Mouse (Mus musculus) hindbrain, embryonic 13.5 days (tissue): ENCODE results near the gene 1700086D15Rik. TPM values are rescaled to one million over a fixed set of nuclear protein-coding genes. Genes with fewer than 3 reads are reported as not detected.

Experiments
- ATAC-seq: fragments of 200-750 bp; cut with Nextera tagmentation; 2 replicates; pipeline ENCODE4 v1.8.0; 2017; ENCODE audit warnings: moderate TSS enrichment; ENCODE audit not compliant: low FRiP score
- H3K27ac ChIP-seq: fragments of 300-500 bp; sonication (generic); 2 replicates; pipeline ENCODE4 v1.5.1; 2015; ENCODE audit warnings: inconsistent platforms, mild to moderate bottlenecking, moderate library complexity
- H3K27me3 ChIP-seq: fragments of 300-500 bp; sonication (generic); 2 replicates; pipeline ENCODE4 v1.6.1; 2015; ENCODE audit warnings: mild to moderate bottlenecking, inconsistent platforms
- H3K36me3 ChIP-seq: fragments of 300-500 bp; sonication (generic); 2 replicates; pipeline ENCODE4 v1.6.1; 2015; ENCODE audit warnings: mild to moderate bottlenecking, inconsistent platforms
- H3K4me1 ChIP-seq: fragments of 300-500 bp; sonication (generic); replicated peaks from 2 replicates; pipeline ENCODE4 v1.6.1; 2015; ENCODE audit warnings: inconsistent platforms
- H3K4me2 ChIP-seq: fragments of 300-500 bp; sonication (generic); 2 replicates; pipeline ENCODE4 v1.6.1; 2015; ENCODE audit warnings: inconsistent platforms, mild to moderate bottlenecking, moderate library complexity
- H3K4me3 ChIP-seq: fragments of 300-500 bp; sonication (generic); 2 replicates; pipeline ENCODE4 v1.5.1; 2015; ENCODE audit warnings: mild to moderate bottlenecking, inconsistent platforms
- H3K9ac ChIP-seq: fragments of 300-500 bp; sonication (generic); 2 replicates; pipeline ENCODE4 v1.6.1; 2015; ENCODE audit warnings: mild to moderate bottlenecking, inconsistent platforms
- H3K9me3 ChIP-seq: fragments of 300-500 bp; sonication (generic); 2 replicates; pipeline ENCODE4 v1.6.1; 2016; ENCODE audit warnings: inconsistent platforms
- WGBS: fragments of 180-500 bp; shearing (Covaris S2); methylation state at CpG from one replicate; pipeline ENCODE4 v1.1.7; 2015; 5-methylcytosine and 5-hydroxymethylcytosine counted together
- polyA plus RNA-seq: library from polyadenylated mRNA; unstranded; fragments of >200 nt; fragmentation: Nextera tagmentation; extraction: Ambion mirVana; gene quantifications from 2 replicates; pipeline ENCODE4 v1.2.1, GENCODE M21; 2015

1700086D15Rik gene
- polyA plus RNA-seq, 1 experiment from 2014 or later, result not detected

DNA sequence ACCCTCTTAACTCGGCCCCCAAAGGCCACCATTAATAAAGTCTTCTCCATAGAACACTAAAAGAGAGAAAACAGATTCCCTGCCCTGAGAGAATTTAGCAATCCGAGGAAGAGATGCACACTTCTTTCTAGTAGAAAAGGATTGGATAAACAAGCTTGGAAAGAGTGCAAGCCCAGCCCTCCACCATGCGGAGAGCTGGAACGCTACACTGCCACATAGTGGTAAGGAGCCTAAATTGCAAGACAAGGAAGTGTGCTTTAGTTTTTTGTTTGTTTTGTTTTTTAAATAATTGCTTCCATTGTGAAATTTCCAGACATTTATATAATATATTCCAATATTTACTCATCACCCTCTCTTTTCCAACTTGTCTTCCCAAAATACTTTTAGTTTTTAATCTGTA, 30.6 kb downstream of the 1700086D15Rik start:
- Histone ChIP-seq H3K9me3 (no peaks in the 10 kb centered on the region), H3K4me2 (no peak overlapping the region), H3K27ac (no peak overlapping the region), H3K36me3 (no peaks in the 10 kb centered on the region), H3K9ac (no peak overlapping the region), H3K4me1 (peaks cover 26% of the 10 kb centered on the region), H3K27me3 (no peaks in the 10 kb centered on the region), H3K4me3 (no peak overlapping the region)
- 80% methylated on average over 4 of the region's 4 CpGs for WGBS
- no peak for ATAC-seq

DNA sequence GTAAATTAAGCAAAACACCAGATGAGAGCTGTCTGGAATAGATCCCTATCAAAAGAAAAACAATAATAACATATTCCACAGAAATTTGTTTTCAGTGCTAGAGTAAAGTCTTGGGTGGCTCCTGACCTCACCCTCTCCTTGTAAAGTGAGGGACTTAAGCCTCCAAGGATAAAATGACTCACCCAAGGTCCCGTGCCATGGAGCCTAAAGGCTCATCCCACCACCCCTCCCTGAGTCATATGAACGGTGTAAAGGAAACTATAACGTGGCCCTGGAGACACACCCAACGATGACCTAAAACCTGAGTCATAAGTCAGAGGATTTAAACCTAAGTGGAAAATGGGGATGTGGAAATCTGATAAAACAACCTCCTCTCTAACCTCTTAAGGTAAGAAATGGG, 31.0 kb downstream of the 1700086D15Rik start:
- Histone ChIP-seq H3K9me3 (no peaks in the 10 kb centered on the region), H3K4me3 (no peak overlapping the region), H3K9ac (no peak overlapping the region), H3K4me2 (no peak overlapping the region), H3K36me3 (no peaks in the 10 kb centered on the region), H3K27ac (no peak overlapping the region), H3K4me1 (peaks cover 26% of the 10 kb centered on the region), H3K27me3 (no peaks in the 10 kb centered on the region)
- WGBS, result 88% methylated on average over 4 of the region's 4 CpGs
- no peak for ATAC-seq

GRCm38 (mm10) chr11:65126566-65126965, 33.1 kb downstream of the 1700086D15Rik start:
- no peak overlapping the region for H3K4me2 ChIP-seq
- no peaks in the 10 kb centered on the region for H3K36me3 ChIP-seq
- H3K27ac ChIP-seq, result peak overlapping the region; percentile 79
- no peaks in the 10 kb centered on the region for H3K27me3 ChIP-seq
- ATAC-seq, result 0 out of 2 replicates have a peak, but pooled peaks have one; percentile 16
- H3K4me1 ChIP-seq, result peaks cover 26% of the 10 kb centered on the region
- H3K4me3 ChIP-seq, result no peak overlapping the region
- WGBS, result 68% methylated on average over 9 of the region's 9 CpGs
- peak overlapping the region; percentile 53 for H3K9ac ChIP-seq
- H3K9me3 ChIP-seq, result no peaks in the 10 kb centered on the region

- H3K4me1 ChIP-seq, result peaks cover 26% of the 10 kb centered on the region
- WGBS, result 67% methylated on average over 8 of the region's 8 CpGs
- peak overlapping the region; percentile 69 for H3K27ac ChIP-seq
- H3K4me3 ChIP-seq, result no peak overlapping the region
- no peaks in the 10 kb centered on the region for H3K9me3 ChIP-seq
- H3K36me3 ChIP-seq, result no peaks in the 10 kb centered on the region
- no peak overlapping the region for H3K4me2 ChIP-seq
- H3K27me3 ChIP-seq, result no peaks in the 10 kb centered on the region
- peak overlapping the region; percentile 29; the same call in 1 of the 2 replicates for H3K9ac ChIP-seq
- ATAC-seq, result peak; percentile 90
These were observed 34.7 kb downstream of the 1700086D15Rik start for GRCm38 (mm10) chr11:65124913-65125418.

DNA sequence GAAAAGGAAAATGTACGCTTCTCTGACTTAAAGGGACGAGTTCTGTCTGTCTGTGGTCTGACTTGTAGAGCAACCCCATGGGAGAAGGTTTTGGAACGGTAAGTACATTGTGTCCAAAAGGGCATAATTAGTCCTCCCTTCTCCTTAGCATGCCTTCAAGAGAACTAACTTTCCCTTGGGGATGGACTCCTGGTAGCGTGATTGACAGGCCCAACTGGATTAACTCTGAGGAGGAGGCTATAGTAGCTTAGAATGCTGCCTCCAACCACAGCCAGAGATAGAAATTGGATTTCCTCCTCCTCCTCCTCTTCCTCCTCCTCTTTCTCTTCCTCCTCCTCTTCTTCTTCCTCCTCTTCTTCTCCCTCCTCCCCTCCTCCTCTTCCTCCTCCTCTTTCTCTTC, 39.4 kb downstream of the 1700086D15Rik start:
- H3K4me1 ChIP-seq, result peaks cover 11% of the 10 kb centered on the region
- no peak for ATAC-seq
- H3K4me2 ChIP-seq, result no peak overlapping the region
- WGBS, result 80% methylated on average over 4 of the region's 4 CpGs
- no peak overlapping the region for H3K9ac ChIP-seq
- H3K4me3 ChIP-seq, result no peak overlapping the region
- no peaks in the 10 kb centered on the region for H3K9me3 ChIP-seq
- H3K36me3 ChIP-seq, result no peaks in the 10 kb centered on the region
- H3K27ac ChIP-seq, result no peak overlapping the region
- H3K27me3 ChIP-seq, result no peaks in the 10 kb centered on the region

DNA sequence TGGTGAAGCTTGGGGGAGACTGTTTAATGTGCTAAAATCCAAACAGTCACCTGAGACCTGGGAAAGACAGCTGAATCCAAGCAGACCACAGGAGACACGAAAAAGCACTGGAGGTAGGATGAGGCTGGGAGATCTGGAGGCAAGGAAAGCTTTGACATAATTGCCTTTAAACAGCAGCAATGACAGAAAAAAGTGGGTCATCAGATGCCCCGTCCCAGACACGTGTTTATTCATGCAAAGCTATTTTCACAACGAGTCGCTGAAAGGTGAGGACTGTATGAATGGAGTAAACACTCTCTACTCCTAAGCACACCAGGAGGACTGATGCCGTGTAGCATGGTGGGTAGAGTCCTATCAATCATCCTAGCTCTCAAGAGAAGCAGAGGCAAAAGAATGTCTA, 43.9 kb downstream of the 1700086D15Rik start:
- Histone ChIP-seq H3K27me3 (no peaks in the 10 kb centered on the region), H3K4me2 (no peak overlapping the region), H3K9ac (no peak overlapping the region), H3K9me3 (no peaks in the 10 kb centered on the region), H3K36me3 (no peaks in the 10 kb centered on the region), H3K4me3 (no peak overlapping the region), H3K4me1 (peaks cover 21% of the 10 kb centered on the region), H3K27ac (no peak overlapping the region)
- ATAC-seq, result no peak
- 85% methylated on average over 6 of the region's 6 CpGs for WGBS

DNA sequence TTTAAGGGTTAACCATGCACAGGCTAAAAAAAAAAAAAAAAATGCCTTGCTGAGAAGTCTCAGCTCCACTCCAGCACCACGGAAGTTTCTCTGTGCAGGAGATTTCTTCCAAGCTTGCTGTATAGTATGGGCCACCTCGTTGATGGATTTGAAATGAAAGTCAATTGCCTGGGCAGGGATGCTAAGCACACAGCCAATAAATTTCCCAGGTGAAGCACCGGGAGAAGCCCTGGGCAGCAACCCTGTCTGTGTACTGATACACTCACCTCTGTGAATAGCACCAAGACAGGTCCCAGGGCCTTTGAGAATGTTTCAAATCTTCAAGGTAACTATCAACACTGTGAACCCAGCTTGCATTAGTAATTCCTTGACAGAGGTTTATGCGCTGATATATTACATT, 47.6 kb downstream of the 1700086D15Rik start:
- Histone ChIP-seq H3K9me3 (no peaks in the 10 kb centered on the region), H3K9ac (no peak overlapping the region), H3K4me1 (peaks cover 38% of the 10 kb centered on the region), H3K4me2 (no peak overlapping the region), H3K27ac (no peak overlapping the region), H3K27me3 (no peaks in the 10 kb centered on the region), H3K4me3 (no peak overlapping the region), H3K36me3 (no peaks in the 10 kb centered on the region)
- WGBS, result 51% methylated on average over 4 of the region's 4 CpGs
- ATAC-seq, result no peak

- H3K9me3 ChIP-seq, result no peaks in the 10 kb centered on the region
- peak overlapping the region; percentile 2; the same call in 1 of the 2 replicates for H3K27ac ChIP-seq
- H3K27me3 ChIP-seq, result no peaks in the 10 kb centered on the region
- no peak overlapping the region for H3K4me3 ChIP-seq
- no peak for ATAC-seq
- H3K36me3 ChIP-seq, result no peaks in the 10 kb centered on the region
- peaks cover 38% of the 10 kb centered on the region for H3K4me1 ChIP-seq
- no peak overlapping the region for H3K4me2 ChIP-seq
- no peak overlapping the region for H3K9ac ChIP-seq
- WGBS, result 54% methylated on average over 5 of the region's 5 CpGs
These were observed 48.0 kb downstream of the 1700086D15Rik start for GRCm38 (mm10) chr11:65111651-65112050.

DNA sequence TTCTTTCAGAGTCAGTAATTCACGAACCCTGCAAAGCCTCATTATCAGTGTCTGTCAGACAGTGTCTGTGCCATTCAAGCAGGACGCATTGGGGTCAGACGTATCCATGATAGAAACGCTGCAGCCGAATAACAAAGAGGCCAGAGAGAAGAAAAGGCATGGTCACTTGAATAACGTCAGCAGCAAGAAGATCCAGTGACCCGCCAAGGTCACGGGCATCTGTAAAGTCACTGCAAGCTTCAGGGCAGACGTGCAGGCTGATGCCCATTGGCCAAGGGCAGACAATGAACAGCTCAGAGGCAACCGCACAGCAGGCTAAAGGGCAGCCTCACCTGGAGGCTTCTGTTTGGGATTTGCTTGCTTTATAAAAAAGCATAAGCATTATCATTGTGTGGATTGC, 49.6 kb downstream of the 1700086D15Rik start:
- no peaks in the 10 kb centered on the region for H3K9me3 ChIP-seq
- no peak overlapping the region for H3K27ac ChIP-seq
- ATAC-seq, result no peak
- H3K36me3 ChIP-seq, result no peaks in the 10 kb centered on the region
- WGBS, result 26% methylated on average over 10 of the region's 10 CpGs
- H3K4me1 ChIP-seq, result peaks cover 38% of the 10 kb centered on the region
- no peak overlapping the region for H3K9ac ChIP-seq
- no peak overlapping the region for H3K4me3 ChIP-seq
- no peak overlapping the region for H3K4me2 ChIP-seq
- no peaks in the 10 kb centered on the region for H3K27me3 ChIP-seq

DNA sequence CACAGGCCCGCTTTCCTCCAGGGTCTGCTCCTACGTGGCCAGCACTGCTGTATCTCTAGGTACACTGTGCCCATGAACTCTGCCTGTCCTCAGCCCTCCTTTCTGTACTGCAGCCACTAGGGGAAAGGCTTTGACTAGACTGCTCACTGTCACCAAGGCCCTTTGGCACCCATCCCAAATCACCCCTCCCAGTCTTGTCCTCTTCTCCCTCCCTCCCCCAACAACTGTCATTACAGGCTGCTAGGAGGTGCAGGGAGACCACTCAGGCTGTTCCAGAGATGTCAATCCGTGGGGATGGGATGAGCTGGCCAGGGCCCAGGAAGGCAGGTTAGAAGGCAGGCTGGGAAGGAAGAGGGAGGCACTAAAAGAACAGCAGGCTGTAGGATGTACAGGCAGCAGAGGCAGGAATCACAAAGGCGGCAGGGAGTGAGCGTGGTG, 51.9 kb downstream of the 1700086D15Rik start:
- peak; percentile 76 for ATAC-seq
- peak overlapping the region; percentile 72 for H3K27ac ChIP-seq
- WGBS, result 55% methylated on average over 5 of the region's 5 CpGs
- no peaks in the 10 kb centered on the region for H3K27me3 ChIP-seq
- peaks cover 38% of the 10 kb centered on the region for H3K4me1 ChIP-seq
- 0 out of 2 replicates have a peak overlapping the region, but pooled peaks have one; percentile 9 for H3K9ac ChIP-seq
- no peaks in the 10 kb centered on the region for H3K36me3 ChIP-seq
- no peak overlapping the region for H3K4me3 ChIP-seq
- H3K9me3 ChIP-seq, result no peaks in the 10 kb centered on the region
- no peak overlapping the region for H3K4me2 ChIP-seq

- WGBS, result 67% methylated on average over 4 of the region's 4 CpGs
- no peak overlapping the region for H3K27ac ChIP-seq
- ATAC-seq, result no peak
These were observed 52.5 kb downstream of the 1700086D15Rik start for GRCm38 (mm10) chr11:65107151-65107550.

DNA sequence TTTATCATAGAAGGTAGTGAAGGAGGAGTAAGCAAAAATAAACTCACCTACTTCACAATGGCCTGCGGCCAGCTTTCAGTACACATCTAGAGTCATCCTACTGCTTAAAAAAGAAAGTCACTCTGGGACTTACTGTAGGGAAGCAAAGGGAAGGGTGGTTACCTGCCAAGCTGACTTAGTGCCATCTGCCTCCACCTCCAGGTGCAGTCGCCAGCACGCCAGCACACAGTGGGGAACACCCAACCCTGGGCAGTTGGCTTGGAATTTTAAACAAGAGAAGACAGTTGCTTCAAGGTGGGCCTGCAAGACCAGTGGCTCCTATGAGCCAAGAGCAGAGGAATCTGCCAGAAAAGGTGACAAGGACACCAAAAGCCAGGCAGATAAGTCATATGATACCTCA, 55.6 kb downstream of the 1700086D15Rik start:
- Histone ChIP-seq H3K27ac (no peak overlapping the region), H3K4me3 (no peak overlapping the region), H3K9ac (no peak overlapping the region), H3K4me2 (no peak overlapping the region), H3K27me3 (no peaks in the 10 kb centered on the region), H3K4me1 (peaks cover 13% of the 10 kb centered on the region; the same call in 1 of the 2 replicates), H3K36me3 (no peaks in the 10 kb centered on the region), H3K9me3 (no peaks in the 10 kb centered on the region)
- no peak for ATAC-seq
- 94% methylated on average over 3 of the region's 3 CpGs for WGBS

More at GRCm38 (mm10) chr11:65107151-65107550, 52.5 kb downstream of the 1700086D15Rik start:
- no peaks in the 10 kb centered on the region for H3K9me3 ChIP-seq
- no peaks in the 10 kb centered on the region for H3K36me3 ChIP-seq
- H3K4me1 ChIP-seq, result peaks cover 35% of the 10 kb centered on the region
- H3K4me3 ChIP-seq, result no peak overlapping the region
- no peak overlapping the region for H3K4me2 ChIP-seq
- H3K9ac ChIP-seq, result no peak overlapping the region
- no peaks in the 10 kb centered on the region for H3K27me3 ChIP-seq
